Mouse (Mus musculus) v-Abl transformed pro-B cells (cell line): ENCODE results near the gene Ang6.
"Not testable (repeated sequence)": the region's sequence is repeated elsewhere in the genome, so short reads cannot be mapped to it uniquely, and the experiment has no call there.

Source experiments
- in situ Hi-C, 2 experiments: fragments of 400-800 bp; cut with MboI; formaldehyde crosslinking; loops; one replicate each; pipeline ENCODE4 v1.15.1; 2025; ENCODE audit not compliant: unreplicated experiment in 2 of 2

Ang6 gene

DNA sequence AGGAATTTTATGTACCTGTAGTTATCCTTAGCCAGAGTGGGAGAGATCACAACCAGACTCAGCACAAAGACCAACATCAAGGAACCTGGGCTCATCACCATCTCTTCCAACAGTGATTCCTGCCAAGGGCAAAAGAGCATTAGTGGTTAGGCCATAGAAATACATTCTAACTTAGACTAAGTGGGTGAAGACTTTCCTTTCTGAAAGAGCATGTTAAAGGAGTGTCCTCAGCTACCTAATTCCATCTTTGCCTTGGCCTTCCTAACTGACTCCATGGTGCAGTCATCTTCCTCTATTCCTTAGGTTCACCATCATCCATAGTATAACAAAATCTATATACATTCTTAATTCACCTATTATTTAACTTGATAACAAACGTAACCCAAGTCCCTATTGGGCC lies at the start of gene Ang6:
Gene Ang6, minus strand, starts transcription at position 101 of the 400 bp plus-strand sequence.
- in situ Hi-C loops, result no loop called here

DNA sequence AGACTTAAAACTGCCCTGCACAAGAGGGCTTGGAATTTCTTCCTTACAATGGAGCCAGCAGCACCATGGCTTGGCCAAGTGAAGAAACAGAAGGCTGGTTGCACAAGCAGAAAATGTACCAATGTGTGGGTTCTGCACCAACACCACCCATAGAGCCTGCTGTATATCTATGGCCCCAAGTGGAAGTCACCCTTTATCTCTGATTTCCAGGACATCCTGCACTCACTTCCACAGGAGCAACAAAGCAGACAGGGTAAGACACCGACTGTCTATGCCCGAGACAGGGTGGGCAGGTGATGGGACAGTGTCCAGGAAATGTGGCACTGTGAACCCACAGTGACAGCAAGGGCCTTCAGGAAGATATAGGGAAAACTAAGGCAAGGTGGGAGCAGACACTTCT lies 44.5 kb upstream of the Ang6 start:
- in situ Hi-C loops, result not testable (repeated sequence)

- in situ Hi-C loops, result not testable (repeated sequence)
These were observed 29.8 kb upstream of the Ang6 start for GRCm38 (mm10) chr14:44031828-44032227.

DNA sequence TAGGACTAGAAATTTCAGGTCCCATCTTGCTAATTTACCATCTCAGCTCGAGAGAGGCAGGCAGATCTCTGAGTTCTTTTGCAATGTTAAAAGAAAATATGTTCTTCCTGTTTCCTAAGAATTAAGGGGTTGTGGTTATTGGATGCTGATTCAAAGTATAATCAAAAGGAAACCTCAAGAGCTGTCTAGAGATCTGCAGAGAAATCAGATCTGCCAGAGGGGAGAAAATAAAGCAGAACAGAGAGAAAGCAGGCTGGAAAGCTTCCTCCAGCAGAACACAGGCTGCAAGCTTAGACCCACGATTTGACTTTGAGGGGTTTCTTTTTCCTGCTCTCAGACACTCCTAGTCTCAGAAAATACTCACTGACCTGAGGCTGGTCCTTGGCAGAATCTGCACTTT lies 7.6 kb upstream of the Ang6 start:
- in situ Hi-C loops, result not testable (repeated sequence)

DNA sequence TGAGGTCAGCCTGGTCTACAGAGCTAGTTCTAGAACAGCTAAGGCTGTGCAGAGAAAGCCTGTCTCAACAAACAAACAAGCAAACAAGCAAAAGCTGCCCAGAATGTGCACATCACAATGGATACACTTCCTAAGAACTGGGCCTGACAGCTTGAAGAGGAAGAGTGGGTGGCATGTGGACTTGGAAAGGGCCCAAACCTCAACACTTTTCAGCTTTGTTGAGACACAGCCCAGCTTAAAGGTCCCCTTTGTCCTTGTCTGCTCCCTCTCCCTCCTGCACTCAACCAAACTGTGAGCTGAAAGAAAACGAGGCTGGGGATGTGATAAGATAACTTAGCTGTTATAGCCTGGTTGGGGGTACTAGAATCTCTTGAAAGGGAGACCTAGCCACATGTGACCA lies 6.0 kb upstream of the Ang6 start:
- in situ Hi-C loops, result not testable (repeated sequence)

- in situ Hi-C loops, result no loop called here
These were observed 469 bp downstream of the Ang6 start for GRCm38 (mm10) chr14:44001600-44001999.

GRCm38 (mm10) chr14:43998455-43999000 lies 3.5 kb downstream of the Ang6 start:
- in situ Hi-C loops, result not testable (repeated sequence)

- in situ Hi-C loops, result not testable (repeated sequence)
These were observed 14.7 kb downstream of the Ang6 start for GRCm38 (mm10) chr14:43987404-43987803.

GRCm38 (mm10) chr14:43986147-43986546 lies 15.9 kb downstream of the Ang6 start:
- in situ Hi-C loops, result no loop called here

DNA sequence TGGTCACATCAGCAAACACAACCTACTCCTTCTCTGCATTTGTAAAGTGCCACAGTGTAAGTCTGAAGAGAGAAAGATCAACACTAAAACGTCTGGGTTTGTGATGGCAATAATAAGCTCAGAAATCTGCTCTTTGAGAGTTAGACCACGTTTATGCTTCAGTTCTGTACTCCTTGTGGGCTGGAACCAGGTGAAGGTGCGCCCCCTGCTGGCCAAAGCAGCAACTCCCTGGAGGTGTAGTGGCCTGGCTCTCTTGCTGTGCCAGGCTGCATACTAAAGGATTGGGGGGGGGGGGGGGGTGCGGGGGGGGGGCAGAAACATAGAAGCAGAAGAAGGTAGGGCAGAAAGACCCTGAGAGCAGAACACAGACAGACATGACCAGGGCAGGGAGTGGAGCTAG lies 18.2 kb downstream of the Ang6 start:
- in situ Hi-C loops, result no loop called here

DNA sequence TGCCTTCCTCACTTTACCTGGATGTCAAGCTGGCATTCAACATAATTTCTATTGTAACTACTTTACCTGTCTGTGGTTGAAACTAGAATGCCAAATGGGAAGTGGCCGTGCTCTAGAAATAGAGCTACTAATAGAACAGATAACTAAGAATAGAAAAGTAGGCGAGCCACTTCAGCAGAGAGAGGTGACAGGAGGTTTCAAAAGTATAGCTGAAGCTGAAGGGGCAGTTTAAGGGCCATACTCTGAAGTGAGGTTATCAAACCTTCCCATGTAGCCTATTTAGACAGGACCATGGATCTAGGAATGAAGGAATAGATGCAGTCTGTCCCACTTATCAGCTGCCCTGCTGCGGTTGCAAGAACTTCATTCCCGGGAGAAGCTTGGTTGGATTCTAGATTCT lies 18.6 kb downstream of the Ang6 start:
- in situ Hi-C loops, result no loop called here

DNA sequence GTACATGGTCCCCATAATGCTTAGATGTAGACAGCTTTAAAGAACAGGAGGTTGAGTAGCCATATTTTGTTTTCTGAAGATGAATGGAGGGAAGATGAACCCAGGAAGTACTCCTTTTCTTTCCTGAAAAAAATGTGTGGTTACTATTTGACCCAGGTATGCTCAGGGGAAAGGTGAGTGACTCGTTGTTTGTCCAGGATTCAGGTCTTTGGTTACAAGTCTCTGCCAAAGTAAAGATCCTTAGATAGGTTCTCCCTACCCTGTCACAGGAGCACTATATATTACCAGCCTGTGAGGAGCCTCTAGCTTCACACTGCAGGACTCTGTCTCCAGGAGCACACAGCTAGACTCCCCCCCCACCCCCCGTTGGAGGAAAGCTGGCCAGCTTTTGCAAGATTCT lies 45.3 kb downstream of the Ang6 start, which contains the start of gene Ang5:
Gene Ang5, plus strand, starts transcription at position 301 of the 400 bp plus-strand sequence.
- in situ Hi-C loops, result not testable (repeated sequence)

GRCm38 (mm10) chr14:43955074-43955473 lies 47.0 kb downstream of the Ang6 start:
- in situ Hi-C loops, result not testable (repeated sequence)

DNA sequence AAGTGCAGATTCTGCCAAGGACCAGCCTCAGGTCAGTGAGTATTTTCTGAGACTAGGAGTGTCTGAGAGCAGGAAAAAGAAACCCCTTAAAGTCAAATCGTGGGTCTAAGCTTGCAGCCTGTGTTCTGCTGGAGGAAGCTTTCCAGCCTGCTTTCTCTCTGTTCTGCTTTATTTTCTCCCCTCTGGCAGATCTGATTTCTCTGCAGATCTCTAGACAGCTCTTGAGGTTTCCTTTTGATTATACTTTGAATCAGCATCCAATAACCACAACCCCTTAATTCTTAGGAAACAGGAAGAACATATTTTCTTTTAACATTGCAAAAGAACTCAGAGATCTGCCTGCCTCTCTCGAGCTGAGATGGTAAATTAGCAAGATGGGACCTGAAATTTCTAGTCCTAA lies 48.7 kb downstream of the Ang6 start:
- in situ Hi-C loops, result not testable (repeated sequence)
